Mouse (Mus musculus): ENCODE measurements around the gene Fam171a2. TPM values are rescaled to one million over a fixed set of nuclear protein-coding genes. Genes with fewer than 3 reads are reported as not detected.

Gene Fam171a2
- polyA plus RNA-seq, 1 experiment from 2014 or later: 3.2 TPM

- H3K4me1 ChIP-seq (ENCODE audit: insufficient read depth, low read depth, low read length): 0 out of 2 replicates have a peak, but pooled peaks cover 3% of the 10 kb centered on the region
- WGBS: 25% methylated on average over 68 of the region's 87 CpGs
- no peak overlapping the region for H3K27ac ChIP-seq (ENCODE audit: low read length)
- peak overlapping the region; percentile 6 for H3K9ac ChIP-seq (replicated peaks; ENCODE audit: low read depth)
- H3K4me2 ChIP-seq (replicated peaks; ENCODE audit: low read depth, low read length): peak overlapping the region; percentile 98
- TF ChIP-seq CTCF (IDR thresholded peaks at IDR 0.05): peak; percentile 68
- TF ChIP-seq EP300 (IDR thresholded peaks at IDR 0.05): no peak
- ATAC-seq (peak; percentile 66), DNase-seq (ENCODE audit: low spot score) (peak; percentile 81)
- peaks cover 19% of the 10 kb centered on the region for H3K36me3 ChIP-seq (ENCODE audit: insufficient read depth, low read length)
- no peaks in the 10 kb centered on the region for H3K9me3 ChIP-seq (ENCODE audit: low read length)
- H3K27me3 ChIP-seq (replicated peaks; ENCODE audit: insufficient read depth, low read length): no peaks in the 10 kb centered on the region
- H3K4me3 ChIP-seq (ENCODE audit: low read depth, low read length): peak overlapping the region; percentile 51
Measured at GRCm38 (mm10) chr11:102437120-102438061, 10.1 kb downstream of the Fam171a2 start.

- Histone ChIP-seq H3K9me3 (ENCODE audit: low read length) (no peaks in the 10 kb centered on the region), H3K27me3 (replicated peaks; ENCODE audit: insufficient read depth, low read length) (no peaks in the 10 kb centered on the region), H3K4me1 (ENCODE audit: insufficient read depth, low read depth, low read length) (peaks cover 9% of the 10 kb centered on the region; the same call in 1 of the 2 replicates), H3K27ac (ENCODE audit: low read length) (no peak overlapping the region), H3K4me3 (ENCODE audit: low read depth, low read length) (no peak overlapping the region), H3K4me2 (replicated peaks; ENCODE audit: low read depth, low read length) (no peak overlapping the region), H3K9ac (replicated peaks; ENCODE audit: low read depth) (no peak overlapping the region), H3K36me3 (ENCODE audit: insufficient read depth, low read length) (peaks cover 19% of the 10 kb centered on the region)
- 83% methylated on average over 10 of the region's 10 CpGs for WGBS
- ATAC-seq: no peak
- no peak for DNase-seq (ENCODE audit: low spot score)
- TF ChIP-seq EP300 (IDR thresholded peaks at IDR 0.05) (no peak), CTCF (IDR thresholded peaks at IDR 0.05) (no peak)
Measured at GRCm38 (mm10) chr11:102436471-102436790, 11.1 kb downstream of the Fam171a2 start.

- Histone ChIP-seq H3K4me1 (ENCODE audit: insufficient read depth, low read depth, low read length) (peaks cover 12% of the 10 kb centered on the region; the same call in 1 of the 2 replicates), H3K4me3 (ENCODE audit: low read depth, low read length) (no peak overlapping the region), H3K27ac (ENCODE audit: low read length) (no peak overlapping the region), H3K4me2 (replicated peaks; ENCODE audit: low read depth, low read length) (no peak overlapping the region), H3K36me3 (ENCODE audit: insufficient read depth, low read length) (peaks cover 15% of the 10 kb centered on the region; the same call in 1 of the 2 replicates), H3K27me3 (replicated peaks; ENCODE audit: insufficient read depth, low read length) (no peaks in the 10 kb centered on the region), H3K9ac (replicated peaks; ENCODE audit: low read depth) (no peak overlapping the region), H3K9me3 (ENCODE audit: low read length) (no peaks in the 10 kb centered on the region)
- DNase-seq (ENCODE audit: low spot score): no peak
- ATAC-seq: no peak
- 88% methylated on average over 16 of the region's 18 CpGs for WGBS
- no peak for TF ChIP-seq EP300 (IDR thresholded peaks at IDR 0.05)
- no peak for TF ChIP-seq CTCF (IDR thresholded peaks at IDR 0.05)
Measured at GRCm38 (mm10) chr11:102435754-102436470, 11.6 kb downstream of the Fam171a2 start.

- H3K36me3 ChIP-seq (ENCODE audit: insufficient read depth, low read length): peaks cover 15% of the 10 kb centered on the region; the same call in 1 of the 2 replicates
- WGBS: 95% methylated on average over 11 of the region's 11 CpGs
- H3K4me3 ChIP-seq (ENCODE audit: low read depth, low read length): no peak overlapping the region
- H3K27ac ChIP-seq (ENCODE audit: low read length): no peak overlapping the region
- H3K4me1 ChIP-seq (ENCODE audit: insufficient read depth, low read depth, low read length): peaks cover 12% of the 10 kb centered on the region; the same call in 1 of the 2 replicates
- TF ChIP-seq EP300 (IDR thresholded peaks at IDR 0.05) (no peak), CTCF (IDR thresholded peaks at IDR 0.05) (no peak)
- no peak overlapping the region for H3K9ac ChIP-seq (replicated peaks; ENCODE audit: low read depth)
- no peaks in the 10 kb centered on the region for H3K27me3 ChIP-seq (replicated peaks; ENCODE audit: insufficient read depth, low read length)
- H3K4me2 ChIP-seq (replicated peaks; ENCODE audit: low read depth, low read length): no peak overlapping the region
- DNase-seq (ENCODE audit: low spot score) (no peak), ATAC-seq (no peak)
- no peaks in the 10 kb centered on the region for H3K9me3 ChIP-seq (ENCODE audit: low read length)
Measured at GRCm38 (mm10) chr11:102434816-102435705, 12.4 kb downstream of the Fam171a2 start.

GRCm38 (mm10) chr11:102434406-102434805, 13.1 kb downstream of the Fam171a2 start:
- DNase-seq (ENCODE audit: low spot score) (peak; percentile 93), ATAC-seq (peak; percentile 39)
- peaks cover 12% of the 10 kb centered on the region; the same call in 1 of the 2 replicates for H3K4me1 ChIP-seq (ENCODE audit: insufficient read depth, low read depth, low read length)
- H3K36me3 ChIP-seq (ENCODE audit: insufficient read depth, low read length): peaks cover 15% of the 10 kb centered on the region; the same call in 1 of the 2 replicates
- H3K27ac ChIP-seq (ENCODE audit: low read length): no peak overlapping the region
- H3K9ac ChIP-seq (replicated peaks; ENCODE audit: low read depth): no peak overlapping the region
- no peak for TF ChIP-seq EP300 (IDR thresholded peaks at IDR 0.05)
- TF ChIP-seq CTCF (IDR thresholded peaks at IDR 0.05): peak; percentile 94
- H3K9me3 ChIP-seq (ENCODE audit: low read length): no peaks in the 10 kb centered on the region
- H3K4me2 ChIP-seq (replicated peaks; ENCODE audit: low read depth, low read length): no peak overlapping the region
- H3K27me3 ChIP-seq (replicated peaks; ENCODE audit: insufficient read depth, low read length): no peaks in the 10 kb centered on the region
- 11% methylated on average over 7 of the region's 7 CpGs for WGBS
- H3K4me3 ChIP-seq (ENCODE audit: low read depth, low read length): no peak overlapping the region

Data from lung, postnatal 0 days (tissue).